Mouse (Mus musculus) midbrain, postnatal 0 days (tissue): ENCODE data around the gene Zbtb38. TPM values are rescaled to one million over a fixed set of nuclear protein-coding genes. Genes with fewer than 3 reads are reported as not detected.

Source experiments
- ATAC-seq: fragments of 200-750 bp; cut with Nextera tagmentation; 2 replicates; pipeline ENCODE4 v1.8.0; 2017; ENCODE audit warnings: moderate number of reproducible peaks, mild to moderate bottlenecking, moderate TSS enrichment, moderate library complexity; ENCODE audit not compliant: low FRiP score
- DNase-seq: peaks from one replicate; pipeline ENCODE4 v3.0.0-alpha.2; 2015; ENCODE audit warnings: low spot score
- H3K27ac ChIP-seq: fragments of 300-500 bp; sonication (generic); 2 replicates; pipeline ENCODE4 v1.5.1; 2014; ENCODE audit warnings: low read depth, mild to moderate bottlenecking, low read length, mixed read lengths
- H3K27me3 ChIP-seq: fragments of 300-500 bp; sonication (generic); 2 replicates; pipeline ENCODE4 v1.6.1; 2014; ENCODE audit warnings: low read length, control low read depth, mixed read lengths; ENCODE audit not compliant: insufficient read depth
- H3K36me3 ChIP-seq: fragments of 300-500 bp; sonication (generic); 2 replicates; pipeline ENCODE4 v1.6.1; 2014; ENCODE audit warnings: low read length, control low read depth, mixed read lengths; ENCODE audit not compliant: insufficient read depth
- H3K4me1 ChIP-seq: fragments of 300-500 bp; sonication (generic); 2 replicates; pipeline ENCODE4 v1.6.1; 2014; ENCODE audit warnings: mild to moderate bottlenecking, control low read depth, antibody characterized with exemption, low read length, mixed read lengths; ENCODE audit not compliant: insufficient read depth
- H3K4me2 ChIP-seq: fragments of 300-500 bp; sonication (generic); 2 replicates; pipeline ENCODE4 v1.6.1; 2014; ENCODE audit warnings: low read depth, mild to moderate bottlenecking, low read length, mixed read lengths; ENCODE audit not compliant: poor library complexity, severe bottlenecking
- H3K4me3 ChIP-seq: fragments of 300-500 bp; sonication (generic); 2 replicates; pipeline ENCODE4 v1.5.1; 2014; ENCODE audit warnings: low read depth, mild to moderate bottlenecking, low read length, moderate library complexity
- H3K9ac ChIP-seq: fragments of 300-500 bp; sonication (generic); replicated peaks from 2 replicates; pipeline ENCODE4 v1.6.1; 2014; ENCODE audit warnings: mild to moderate bottlenecking, low read length, moderate library complexity, mixed read lengths; ENCODE audit not compliant: poor library complexity, severe bottlenecking
- H3K9me3 ChIP-seq: fragments of 300-500 bp; sonication (generic); 2 replicates; pipeline ENCODE4 v1.6.1; 2016; ENCODE audit warnings: low read length, control low read depth
- CTCF ChIP-seq: IDR thresholded peaks from 2 replicates; pipeline ENCODE4 v1.5.1; 2016; ENCODE audit warnings: antibody characterized with exemption, mild to moderate bottlenecking
- WGBS: fragments of 180-500 bp; shearing (Covaris S2); extraction: QIAGEN DNeasy Blood & Tissue Kit; methylation state at CpG from one replicate; pipeline ENCODE4 v1.1.7; 2014; 5-methylcytosine and 5-hydroxymethylcytosine counted together
- polyA plus RNA-seq: library from polyadenylated mRNA; unstranded; fragments of >200 nt; fragmentation: Nextera tagmentation; extraction: Ambion mirVana; gene quantifications from 2 replicates; pipeline ENCODE4 v1.2.1, GENCODE M21; 2015
- total RNA-seq: library from RNA; depleted of rRNA; stranded (reverse); fragments of >200 nt; gene quantifications from 2 replicates; pipeline ENCODE4 v1.2.3, GENCODE M21; 2014

The Zbtb38 gene
- total and polyA plus RNA-seq, 2 experiments from 2014 or later = 49.9 to 50.7 TPM

GRCm38 (mm10) chr9:96790389-96791007 is 37.9 kb upstream of the Zbtb38 start:
- Histone ChIP-seq H3K27ac (no peak overlapping the region), H3K9ac (no peak overlapping the region), H3K4me2 (no peak overlapping the region), H3K9me3 (no peaks in the 10 kb centered on the region), H3K4me1 (no peaks in the 10 kb centered on the region), H3K27me3 (no peaks in the 10 kb centered on the region), H3K36me3 (no peaks in the 10 kb centered on the region), H3K4me3 (no peak overlapping the region)
- no peak for ATAC-seq
- 56% methylated on average over 4 of the region's 4 CpGs for WGBS
- TF ChIP-seq CTCF = peak; percentile 39; the same call in 1 of the 2 replicates
- no peak for DNase-seq

- DNase-seq (no peak), ATAC-seq (no peak)
- Histone ChIP-seq H3K36me3 (no peaks in the 10 kb centered on the region), H3K4me1 (no peaks in the 10 kb centered on the region), H3K4me2 (no peak overlapping the region), H3K9ac (no peak overlapping the region), H3K27me3 (no peaks in the 10 kb centered on the region), H3K27ac (no peak overlapping the region), H3K9me3 (no peaks in the 10 kb centered on the region), H3K4me3 (no peak overlapping the region)
- TF ChIP-seq CTCF = no peak
- WGBS = 61% methylated on average over 3 of the region's 3 CpGs
These were observed 37.3 kb upstream of the Zbtb38 start for GRCm38 (mm10) chr9:96789906-96790305.

GRCm38 (mm10) chr9:96787797-96788196 is 35.2 kb upstream of the Zbtb38 start:
- no peaks in the 10 kb centered on the region for H3K36me3 ChIP-seq
- H3K9me3 ChIP-seq = no peaks in the 10 kb centered on the region
- no peak overlapping the region for H3K9ac ChIP-seq
- H3K27me3 ChIP-seq = no peaks in the 10 kb centered on the region
- DNase-seq (no peak), ATAC-seq (no peak)
- no peaks in the 10 kb centered on the region for H3K4me1 ChIP-seq
- no peak overlapping the region for H3K4me3 ChIP-seq
- no peak for TF ChIP-seq CTCF
- H3K27ac ChIP-seq = no peak overlapping the region
- WGBS = 81% methylated on average over 10 of the region's 10 CpGs
- H3K4me2 ChIP-seq = no peak overlapping the region

GRCm38 (mm10) chr9:96785871-96786342 is 33.3 kb upstream of the Zbtb38 start:
- DNase-seq (no peak), ATAC-seq (no peak)
- Histone ChIP-seq H3K9ac (no peak overlapping the region), H3K4me1 (no peaks in the 10 kb centered on the region), H3K36me3 (no peaks in the 10 kb centered on the region), H3K9me3 (no peaks in the 10 kb centered on the region), H3K27ac (no peak overlapping the region), H3K4me3 (no peak overlapping the region), H3K27me3 (no peaks in the 10 kb centered on the region), H3K4me2 (no peak overlapping the region)
- WGBS = 58% methylated on average over 9 of the region's 9 CpGs
- TF ChIP-seq CTCF = no peak

- WGBS = 75% methylated on average over 3 of the region's 3 CpGs
- Histone ChIP-seq H3K9me3 (no peaks in the 10 kb centered on the region), H3K4me1 (no peaks in the 10 kb centered on the region), H3K27ac (no peak overlapping the region), H3K4me2 (no peak overlapping the region), H3K36me3 (no peaks in the 10 kb centered on the region), H3K27me3 (no peaks in the 10 kb centered on the region), H3K4me3 (no peak overlapping the region), H3K9ac (no peak overlapping the region)
- TF ChIP-seq CTCF = no peak
- ATAC-seq = no peak
- DNase-seq = no peak
These were observed 32.6 kb upstream of the Zbtb38 start for GRCm38 (mm10) chr9:96785187-96785586.

- H3K4me1 ChIP-seq = no peaks in the 10 kb centered on the region
- TF ChIP-seq CTCF = no peak
- H3K27me3 ChIP-seq = no peaks in the 10 kb centered on the region
- H3K36me3 ChIP-seq = no peaks in the 10 kb centered on the region
- 89% methylated on average over 9 of the region's 9 CpGs for WGBS
- no peak overlapping the region for H3K9ac ChIP-seq
- H3K27ac ChIP-seq = no peak overlapping the region
- no peaks in the 10 kb centered on the region for H3K9me3 ChIP-seq
- ATAC-seq (no peak), DNase-seq (no peak)
- H3K4me3 ChIP-seq = no peak overlapping the region
- H3K4me2 ChIP-seq = no peak overlapping the region
These were observed 31.0 kb upstream of the Zbtb38 start for GRCm38 (mm10) chr9:96783667-96784066.
